Mouse (Mus musculus) thymus, adult 2 months (tissue): ENCODE measurements around the gene Farp1.

ENCODE experiments used
- CTCF ChIP-seq: fragments of 200-500 bp; IDR thresholded peaks from 2 replicates; pipeline ENCODE4 v1.5.1; 2012; ENCODE audit warnings: mild to moderate bottlenecking, control low read depth, low read length, moderate library complexity, borderline replicate concordance; ENCODE audit not compliant: control insufficient read depth, poor library complexity, insufficient read depth; ENCODE audit errors: extremely low read depth
- POLR2A ChIP-seq: fragments of 200-500 bp; IDR thresholded peaks from 2 replicates; pipeline ENCODE4 v1.6.1; 2012; ENCODE audit warnings: mild to moderate bottlenecking, low read length, control low read depth, moderate library complexity; ENCODE audit not compliant: control insufficient read depth, poor library complexity, insufficient read depth; ENCODE audit errors: extremely low read depth

- no peak for TF ChIP-seq POLR2A
- no peak for TF ChIP-seq CTCF
Measured at GRCm38 (mm10) chr14:121259332-121259731, 224.3 kb downstream of the Farp1 start.
